Mouse (Mus musculus) hindbrain, embryonic 11.5 days (tissue): ENCODE measurements at regions not wholly inside any gene's neighbourhood (a gene's known extent, or its start where the extent isn't known, plus 50 kb on each side); places are given as distances from the start of the nearest gene placed in this dataset.

Experiments
- ATAC-seq: fragments of 200-750 bp; cut with Nextera tagmentation; 2 replicates; pipeline ENCODE4 v1.8.0; 2017; ENCODE audit warnings: mild to moderate bottlenecking, moderate TSS enrichment, moderate library complexity; ENCODE audit not compliant: low FRiP score
- DNase-seq: peaks from one replicate; pipeline ENCODE4 v3.0.0-alpha.2; 2015; ENCODE audit warnings: low spot score
- H3K27ac ChIP-seq: fragments of 300-500 bp; sonication (generic); 2 replicates; pipeline ENCODE4 v1.5.1; 2014; ENCODE audit warnings: mild to moderate bottlenecking, low read depth, low read length
- H3K27me3 ChIP-seq: fragments of 300-500 bp; sonication (generic); 2 replicates; pipeline ENCODE4 v1.6.1; 2014; ENCODE audit warnings: mild to moderate bottlenecking, low read length, moderate library complexity, mixed read lengths; ENCODE audit not compliant: control insufficient read depth, insufficient read depth
- H3K36me3 ChIP-seq: fragments of 300-500 bp; sonication (generic); 2 replicates; pipeline ENCODE4 v1.6.1; 2014; ENCODE audit warnings: mild to moderate bottlenecking, low read length, moderate library complexity, mixed read lengths; ENCODE audit not compliant: control insufficient read depth, insufficient read depth
- H3K4me1 ChIP-seq: fragments of 300-500 bp; sonication (generic); replicated peaks from 2 replicates; pipeline ENCODE4 v1.6.1; 2014; ENCODE audit warnings: low read length, mixed read lengths; ENCODE audit not compliant: control insufficient read depth, insufficient read depth
- H3K4me2 ChIP-seq: fragments of 300-500 bp; sonication (generic); replicated peaks from 2 replicates; pipeline ENCODE4 v1.6.1; 2014; ENCODE audit warnings: mild to moderate bottlenecking, low read depth, low read length
- H3K4me3 ChIP-seq: fragments of 300-500 bp; sonication (generic); 2 replicates; pipeline ENCODE4 v1.5.1; 2014; ENCODE audit warnings: low read depth, low read length
- H3K9ac ChIP-seq: fragments of 300-500 bp; sonication (generic); 2 replicates; pipeline ENCODE4 v1.6.1; 2014; ENCODE audit warnings: low read depth, low read length
- H3K9me3 ChIP-seq: fragments of 300-500 bp; sonication (generic); 2 replicates; pipeline ENCODE4 v1.6.1; 2016; ENCODE audit warnings: low read length; ENCODE audit not compliant: control insufficient read depth
- WGBS: fragments of 180-500 bp; shearing (Covaris S2); extraction: QIAGEN DNeasy Blood & Tissue Kit; methylation state at CpG from one replicate; pipeline ENCODE4 v1.1.7; 2014; 5-methylcytosine and 5-hydroxymethylcytosine counted together

GRCm38 (mm10) chr2:146631098-146631497 lies 119.0 kb upstream of the Ralgapa2 start:
- ATAC-seq (no peak), DNase-seq (no peak)
- H3K4me2 ChIP-seq, result no peak overlapping the region
- no peaks in the 10 kb centered on the region for H3K4me1 ChIP-seq
- no peak overlapping the region for H3K9ac ChIP-seq
- WGBS, result 66% methylated on average over 5 of the region's 5 CpGs
- no peaks in the 10 kb centered on the region for H3K36me3 ChIP-seq
- no peak overlapping the region for H3K27ac ChIP-seq
- H3K4me3 ChIP-seq, result no peak overlapping the region
- no peaks in the 10 kb centered on the region for H3K9me3 ChIP-seq
- peaks cover 5% of the 10 kb centered on the region; the same call in 1 of the 2 replicates for H3K27me3 ChIP-seq

- DNase-seq, result peak; percentile 89
- peak; percentile 80 for ATAC-seq
- no peak overlapping the region for H3K9ac ChIP-seq
- H3K4me2 ChIP-seq, result no peak overlapping the region
- H3K9me3 ChIP-seq, result no peaks in the 10 kb centered on the region
- no peak overlapping the region for H3K4me3 ChIP-seq
- 0 out of 2 replicates have a peak, but pooled peaks cover 5% of the 10 kb centered on the region for H3K27me3 ChIP-seq
- no peaks in the 10 kb centered on the region for H3K4me1 ChIP-seq
- H3K36me3 ChIP-seq, result no peaks in the 10 kb centered on the region
- H3K27ac ChIP-seq, result no peak overlapping the region
- 50% methylated on average over 16 of the region's 16 CpGs for WGBS
These were observed 121.4 kb upstream of the Ralgapa2 start for GRCm38 (mm10) chr2:146633329-146634070.

GRCm38 (mm10) chr2:146637573-146637972 lies 125.4 kb upstream of the Ralgapa2 start:
- H3K27ac ChIP-seq, result no peak overlapping the region
- H3K4me3 ChIP-seq, result no peak overlapping the region
- DNase-seq (no peak), ATAC-seq (no peak)
- no peaks in the 10 kb centered on the region for H3K4me1 ChIP-seq
- no peaks in the 10 kb centered on the region for H3K9me3 ChIP-seq
- 71% methylated on average over 5 of the region's 5 CpGs for WGBS
- H3K9ac ChIP-seq, result no peak overlapping the region
- no peaks in the 10 kb centered on the region for H3K27me3 ChIP-seq
- H3K4me2 ChIP-seq, result no peak overlapping the region
- no peaks in the 10 kb centered on the region for H3K36me3 ChIP-seq

GRCm38 (mm10) chr2:146646237-146646972 lies 134.3 kb upstream of the Ralgapa2 start:
- 29% methylated on average over 16 of the region's 16 CpGs for WGBS
- H3K4me2 ChIP-seq, result no peak overlapping the region
- H3K9ac ChIP-seq, result no peak overlapping the region
- H3K36me3 ChIP-seq, result no peaks in the 10 kb centered on the region
- no peak overlapping the region for H3K4me3 ChIP-seq
- no peaks in the 10 kb centered on the region for H3K4me1 ChIP-seq
- DNase-seq (no peak), ATAC-seq (0 out of 2 replicates have a peak, but pooled peaks have one; percentile 40)
- no peaks in the 10 kb centered on the region for H3K27me3 ChIP-seq
- no peaks in the 10 kb centered on the region for H3K9me3 ChIP-seq
- no peak overlapping the region for H3K27ac ChIP-seq

- no peak for ATAC-seq
- Histone ChIP-seq H3K4me3 (no peak overlapping the region), H3K4me1 (no peaks in the 10 kb centered on the region), H3K4me2 (no peak overlapping the region), H3K36me3 (no peaks in the 10 kb centered on the region), H3K27me3 (no peaks in the 10 kb centered on the region), H3K9me3 (no peaks in the 10 kb centered on the region), H3K27ac (no peak overlapping the region), H3K9ac (no peak overlapping the region)
- WGBS, result 78% methylated on average over 2 of the region's 2 CpGs
- no peak for DNase-seq
These were observed 134.8 kb upstream of the Ralgapa2 start for GRCm38 (mm10) chr2:146646973-146647282.

GRCm38 (mm10) chr2:146661346-146661745 lies 149.2 kb upstream of the Ralgapa2 start:
- no peak for DNase-seq
- Histone ChIP-seq H3K36me3 (no peaks in the 10 kb centered on the region), H3K4me2 (no peak overlapping the region), H3K27ac (no peak overlapping the region), H3K4me3 (no peak overlapping the region), H3K9me3 (no peaks in the 10 kb centered on the region), H3K4me1 (no peaks in the 10 kb centered on the region), H3K9ac (no peak overlapping the region), H3K27me3 (peaks cover 3% of the 10 kb centered on the region; the same call in 1 of the 2 replicates)
- ATAC-seq, result no peak
- 55% methylated on average over 3 of the region's 3 CpGs for WGBS

GRCm38 (mm10) chr2:146672761-146673160 lies 160.6 kb upstream of the Ralgapa2 start:
- H3K9me3 ChIP-seq, result no peaks in the 10 kb centered on the region
- 63% methylated on average over 2 of the region's 2 CpGs for WGBS

GRCm38 (mm10) chr2:146681979-146682378 lies 169.8 kb upstream of the Ralgapa2 start:
- Histone ChIP-seq H3K36me3 (no peaks in the 10 kb centered on the region), H3K27ac (no peak overlapping the region), H3K9ac (no peak overlapping the region), H3K4me2 (no peak overlapping the region), H3K27me3 (no peaks in the 10 kb centered on the region), H3K4me3 (no peak overlapping the region), H3K9me3 (no peaks in the 10 kb centered on the region), H3K4me1 (no peaks in the 10 kb centered on the region)
- WGBS, result 69% methylated on average over 3 of the region's 3 CpGs
- no peak for ATAC-seq
- DNase-seq, result no peak

More at GRCm38 (mm10) chr2:146672761-146673160, 160.6 kb upstream of the Ralgapa2 start:
- H3K9ac ChIP-seq, result no peak overlapping the region
- no peak overlapping the region for H3K4me3 ChIP-seq
- ATAC-seq (no peak), DNase-seq (no peak)
- H3K4me2 ChIP-seq, result no peak overlapping the region
- no peaks in the 10 kb centered on the region for H3K4me1 ChIP-seq
- no peaks in the 10 kb centered on the region for H3K27me3 ChIP-seq
- no peaks in the 10 kb centered on the region for H3K36me3 ChIP-seq
- no peak overlapping the region for H3K27ac ChIP-seq
